Mouse (Mus musculus) MEL (cell line): ENCODE data around the gene Zfp536. TPM values are rescaled to one million over a fixed set of nuclear protein-coding genes. Genes with fewer than 3 reads are reported as not detected.

ENCODE experiments used
- DNase-seq: peaks from one replicate; pipeline ENCODE4 v3.0.0; 2011; ENCODE audit warnings: low read depth, low spot score
- H3K27ac ChIP-seq: 2 replicates; pipeline ENCODE4 v1.5.1; 2012; ENCODE audit warnings: low read depth, mild to moderate bottlenecking, control low read depth, low read length, moderate library complexity; ENCODE audit not compliant: control insufficient read depth
- H3K27me3 ChIP-seq, 2 experiments: fragments of 150-350 bp in 1 of 2; sonication (generic) in 1 of 2; 2 replicates each; pipeline ENCODE4 v1.6.1; 2012; ENCODE audit warnings: low read length in 2 of 2, mild to moderate bottlenecking in 2 of 2, improper control_type of control experiment in 1 of 2, moderate library complexity in 1 of 2; ENCODE audit not compliant: insufficient read depth in 2 of 2, control insufficient read depth in 1 of 2
- H3K36me3 ChIP-seq, 2 experiments: 2 replicates each; pipeline ENCODE4 v1.6.1; 2012 to 2014; ENCODE audit warnings: low read length in 2 of 2, improper control_type of control experiment in 1 of 2, inconsistent platforms in 1 of 2, mild to moderate bottlenecking in 1 of 2; ENCODE audit not compliant: insufficient read depth in 2 of 2, control insufficient read depth in 1 of 2
- H3K4me1 ChIP-seq, 2 experiments: fragments of 150-350 bp in 1 of 2; sonication (generic) in 1 of 2; 2 replicates each; pipeline ENCODE4 v1.6.1; 2012; ENCODE audit warnings: low read length in 2 of 2, improper control_type of control experiment in 1 of 2, mild to moderate bottlenecking in 1 of 2; ENCODE audit not compliant: insufficient read depth in 2 of 2, control insufficient read depth in 1 of 2
- H3K4me3 ChIP-seq, 2 experiments: fragments of 150-350 bp in 1 of 2; sonication (generic) in 1 of 2; 2 replicates each; pipeline ENCODE4 v1.5.1; 2012; ENCODE audit warnings: low read depth in 2 of 2, low read length in 2 of 2, mild to moderate bottlenecking in 2 of 2, moderate library complexity in 2 of 2, control low read depth in 1 of 2, improper control_type of control experiment in 1 of 2; ENCODE audit not compliant: control insufficient read depth in 1 of 2, insufficient read depth in 1 of 2
- H3K79me2 ChIP-seq: 2 replicates; pipeline ENCODE4 v1.6.1; 2012; ENCODE audit warnings: mild to moderate bottlenecking, low read length, moderate library complexity; ENCODE audit not compliant: control insufficient read depth, poor library complexity, insufficient read depth
- H3K9ac ChIP-seq: 2 replicates; pipeline ENCODE4 v1.6.1; 2012; ENCODE audit warnings: low read depth, mild to moderate bottlenecking, control low read depth, low read length, moderate library complexity; ENCODE audit not compliant: control insufficient read depth, poor library complexity, severe bottlenecking
- H3K9me3 ChIP-seq: fragments of 150-350 bp; sonication (generic); replicated peaks from 2 replicates; pipeline ENCODE4 v1.6.1; 2012; ENCODE audit warnings: mild to moderate bottlenecking, low read length, improper control_type of control experiment, moderate library complexity; ENCODE audit not compliant: insufficient read depth
- EP300 ChIP-seq, 2 experiments: IDR thresholded peaks; 2 replicates each; pipeline ENCODE4 v1.6.1; 2011; ENCODE audit warnings: improper control_type of control experiment in 2 of 2, low read length in 2 of 2, low read depth in 1 of 2, mild to moderate bottlenecking in 1 of 2
- JUND ChIP-seq: IDR thresholded peaks from 2 replicates; pipeline ENCODE4 v1.6.1; 2011; ENCODE audit warnings: low read depth, mild to moderate bottlenecking, improper control_type of control experiment, low read length
- MAFK ChIP-seq: IDR thresholded peaks from 2 replicates; pipeline ENCODE4 v1.6.1; 2011; ENCODE audit warnings: low read depth, mild to moderate bottlenecking, low read length, improper control_type of control experiment, borderline replicate concordance
- MAZ ChIP-seq: IDR thresholded peaks from 2 replicates; pipeline ENCODE4 v1.6.1; 2012; ENCODE audit warnings: low read depth, mild to moderate bottlenecking, inconsistent platforms, low read length, improper control_type of control experiment
- MXI1 ChIP-seq: IDR thresholded peaks from 2 replicates; pipeline ENCODE4 v1.6.1; 2011; ENCODE audit warnings: mild to moderate bottlenecking, low read depth, low read length, improper control_type of control experiment
- MYB ChIP-seq: IDR thresholded peaks from 2 replicates; pipeline ENCODE4 v1.6.1; 2011; ENCODE audit warnings: mild to moderate bottlenecking, low read depth, low read length, improper control_type of control experiment
- MYC ChIP-seq: IDR thresholded peaks from 2 replicates; pipeline ENCODE4 v1.6.1; 2011; ENCODE audit warnings: low read depth, mild to moderate bottlenecking, low read length, improper control_type of control experiment, moderate library complexity
- NELFE ChIP-seq: IDR thresholded peaks from 2 replicates; pipeline ENCODE4 v1.6.1; 2011; ENCODE audit warnings: low read depth, low read length, improper control_type of control experiment
- POLR2AphosphoS2 ChIP-seq: IDR thresholded peaks from 2 replicates; pipeline ENCODE4 v1.6.1; 2011; ENCODE audit warnings: low read length, improper control_type of control experiment
- RCOR1 ChIP-seq: IDR thresholded peaks from 2 replicates; pipeline ENCODE4 v1.6.1; 2012; ENCODE audit warnings: low read depth, mild to moderate bottlenecking, inconsistent platforms, low read length, improper control_type of control experiment
- SIN3A ChIP-seq: IDR thresholded peaks from 2 replicates; pipeline ENCODE4 v1.6.1; 2012; ENCODE audit warnings: low read length, improper control_type of control experiment, inconsistent platforms
- SMC3 ChIP-seq: IDR thresholded peaks from 2 replicates; pipeline ENCODE4 v1.6.1; 2011; ENCODE audit warnings: low read depth, low read length, improper control_type of control experiment
- TCF12 ChIP-seq: IDR thresholded peaks from 2 replicates; pipeline ENCODE4 v1.6.1; 2014; ENCODE audit warnings: low read depth, mild to moderate bottlenecking, inconsistent platforms, low read length, improper control_type of control experiment, moderate library complexity
- UBTF ChIP-seq: IDR thresholded peaks from 2 replicates; pipeline ENCODE4 v1.6.1; 2012; ENCODE audit warnings: low read depth, mild to moderate bottlenecking, inconsistent platforms, low read length, improper control_type of control experiment, moderate library complexity, borderline replicate concordance; ENCODE audit not compliant: insufficient read depth
- USF2 ChIP-seq, 2 experiments: IDR thresholded peaks; 2 replicates each; pipeline ENCODE4 v1.6.1; 2011 to 2012; ENCODE audit warnings: improper control_type of control experiment in 2 of 2, low read length in 2 of 2, borderline replicate concordance in 1 of 2, inconsistent platforms in 1 of 2, low read depth in 1 of 2, mild to moderate bottlenecking in 1 of 2; ENCODE audit not compliant: insufficient read depth in 1 of 2
- ZC3H11A ChIP-seq: IDR thresholded peaks from 2 replicates; pipeline ENCODE4 v1.6.1; 2012; ENCODE audit warnings: low read depth, mild to moderate bottlenecking, inconsistent platforms, low read length, improper control_type of control experiment
- polyA plus RNA-seq, 2 experiments: library from polyadenylated mRNA; stranded (reverse) in 1 of 2; unstranded in 1 of 2; fragments of >175 nt in 1 of 2; fragments of >200 nt in 1 of 2; gene quantifications; 2 replicates each; pipeline versions ENCODE4 v1.2.1 to v1.2.4; 2012; ENCODE audit warnings: low replicate concordance in 2 of 2, low read depth in 1 of 2; ENCODE audit not compliant: insufficient read length in 2 of 2, insufficient read depth in 1 of 2, missing spikeins in 1 of 2
- total RNA-seq: library from RNA; depleted of rRNA; stranded (reverse); fragments of 300-350 nt; gene quantifications from 2 replicates; pipeline ENCODE4 v1.2.3, GENCODE M21; 2012

Zfp536 gene
- total and polyA plus RNA-seq, 3 experiments: not detected

DNA sequence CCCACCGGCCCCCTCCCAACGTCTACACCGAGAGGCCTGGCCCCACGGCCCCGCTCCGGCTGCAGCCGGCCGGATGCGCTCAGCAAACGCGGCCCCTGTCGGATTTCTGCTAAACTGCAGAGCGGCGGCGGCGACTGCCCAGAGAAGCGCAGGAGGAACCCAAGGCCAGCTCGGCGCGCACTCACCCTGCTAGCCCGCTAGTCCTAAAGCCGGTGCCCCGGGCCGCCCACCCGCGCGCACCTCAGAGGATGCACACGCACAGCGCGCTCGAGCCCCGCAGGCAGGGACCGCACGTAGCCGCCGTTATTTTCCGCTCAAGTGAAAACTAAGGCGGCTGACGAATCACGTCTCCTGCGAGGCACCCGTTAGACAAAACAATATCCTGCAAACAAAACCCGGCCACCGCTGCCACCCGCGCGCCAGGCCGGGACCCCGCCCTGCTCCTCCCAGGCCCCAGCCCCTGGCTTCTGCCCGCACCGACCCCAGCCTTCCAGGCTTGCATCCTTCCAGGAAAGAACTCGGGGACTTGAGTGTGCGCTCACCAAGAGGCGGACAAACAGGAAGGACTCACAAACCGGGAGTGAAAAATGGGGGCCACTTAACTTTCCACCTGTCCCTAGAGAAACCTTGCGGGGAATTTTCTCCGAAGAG, 2.9 kb downstream of the Zfp536 start:
- H3K9ac ChIP-seq: no peak overlapping the region
- no peak for DNase-seq
- no peaks in the 10 kb centered on the region for H3K27me3 ChIP-seq
- TF ChIP-seq TCF12: no peak
- TF ChIP-seq MXI1: no peak
- no peak for TF ChIP-seq ZC3H11A
- TF ChIP-seq MAFK: no peak
- no peak for TF ChIP-seq POLR2AphosphoS2
- TF ChIP-seq RCOR1: no peak
- no peak for TF ChIP-seq JUND
- TF ChIP-seq UBTF: no peak
- no peak for TF ChIP-seq EP300 (IDR thresholded peaks at IDR 0.05; ENCODE audit: low read depth in 1 of 2, low read length in 2 of 2)
- no peak for TF ChIP-seq USF2 (IDR thresholded peaks at IDR 0.05; ENCODE audit: borderline replicate concordance in 1 of 2, insufficient read depth in 1 of 2, low read depth in 1 of 2, low read length in 2 of 2)
- no peaks in the 10 kb centered on the region for H3K4me1 ChIP-seq
- H3K36me3 ChIP-seq: no peaks in the 10 kb centered on the region
- no peak overlapping the region for H3K27ac ChIP-seq
- no peaks in the 10 kb centered on the region for H3K9me3 ChIP-seq
- H3K79me2 ChIP-seq: no peaks in the 10 kb centered on the region
- H3K4me3 ChIP-seq: no peak overlapping the region

DNA sequence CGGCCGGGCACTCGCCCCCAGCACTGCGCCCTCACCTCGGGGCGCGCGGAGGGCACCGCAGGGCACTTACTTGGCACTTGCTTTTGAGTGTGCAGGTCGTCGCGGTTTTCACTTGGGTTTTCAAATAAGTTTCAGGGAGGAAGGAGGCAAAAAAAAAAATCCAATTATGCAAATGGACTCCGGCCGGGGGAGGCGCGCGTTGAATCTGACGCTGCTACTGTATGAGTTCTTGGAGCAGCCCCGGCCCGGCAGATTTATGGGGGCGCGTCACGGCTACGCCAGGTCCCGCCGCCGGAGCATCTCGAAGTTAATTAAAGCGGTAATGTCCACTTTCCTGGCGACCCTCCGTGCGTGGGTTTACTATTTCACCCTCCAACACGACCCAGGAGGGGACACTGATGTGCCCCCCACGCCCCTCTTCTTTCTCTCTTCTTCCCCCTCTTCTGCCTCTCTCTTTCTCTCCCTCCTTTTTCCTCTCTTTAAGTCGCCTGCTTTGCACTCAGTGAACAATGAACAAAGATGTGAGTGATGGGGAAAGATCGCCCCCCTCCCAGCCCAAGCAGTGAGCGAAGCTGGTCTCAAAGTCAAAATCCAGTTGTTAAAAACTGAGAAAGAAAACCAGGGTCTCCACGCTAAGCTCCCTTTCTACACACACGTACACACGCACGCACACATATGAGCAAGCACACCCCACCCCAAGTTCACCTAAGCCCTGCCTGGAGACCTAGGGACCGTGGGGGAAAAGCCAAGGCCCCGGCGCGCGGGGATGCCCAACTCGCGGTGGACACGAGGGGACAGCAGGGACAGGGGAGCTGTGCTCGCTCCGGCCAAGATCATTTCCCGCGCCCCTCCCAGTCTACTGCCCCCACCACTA, 3.7 kb downstream of the Zfp536 start:
- TF ChIP-seq MAZ (no peak), MYB (no peak), SIN3A (no peak), SMC3 (no peak), NELFE (no peak), MYC (no peak)
- TF ChIP-seq, all 39 proteins: peak for 0
- H3K36me3 ChIP-seq: no peaks in the 10 kb centered on the region
- H3K4me3 ChIP-seq: no peak overlapping the region
- H3K4me1 ChIP-seq: no peaks in the 10 kb centered on the region
- DNase-seq: no peak
- H3K9me3 ChIP-seq: no peaks in the 10 kb centered on the region
- H3K27me3 ChIP-seq: no peaks in the 10 kb centered on the region
- no peak overlapping the region for H3K27ac ChIP-seq
- H3K79me2 ChIP-seq: no peaks in the 10 kb centered on the region
- H3K9ac ChIP-seq: no peak overlapping the region
